8 mouse cellular contexts compared by ENCODE assay signal in genomic region chr7:127091114-127091896, GRCm38 (mm10). TPM values are rescaled to one million over a fixed set of nuclear protein-coding genes. Genes with fewer than 3 reads are reported as not detected.
A peak's percentile ranks its signal among the peaks of the same experiment; 100 is the strongest.
DNase-seq lines count a peak whose midpoint lies in the region; ATAC-seq and TF ChIP-seq lines count a peak whose summit lies in the region.

Gene AI467606 (plus strand): TSS chr7:127091359.

- intact Hi-C loops in left cerebral cortex, postnatal 25 days (cut with DNase I): no loop called here

- peak; percentile 90 for ATAC-seq in granulocyte monocyte progenitor cell, adult 5-6 weeks (replicated peaks; ENCODE audit: poor library complexity, severe bottlenecking)
- ATAC-seq in kidney, embryonic 15.5 days (replicated peaks; ENCODE audit: low FRiP score): peak; percentile 77
- peak; percentile 86 for ATAC-seq in stomach, embryonic 16.5 days (ENCODE audit: insufficient read depth, low FRiP score)

- peak within 1 kb of the TSS; percentile 31 for H3K4me2 ChIP-seq in kidney, embryonic 15.5 days
- peak within 1 kb of the TSS; percentile 40 for H3K4me2 ChIP-seq in stomach, embryonic 16.5 days (ENCODE audit: low read depth, low read length)

- no peak for TF ChIP-seq CTCF in MEL (IDR thresholded peaks at IDR 0.05 in 2 of 3, conservative IDR thresholded peaks at IDR 0.05 in 1 of 3; ENCODE audit: control insufficient read depth in 1 of 3, insufficient read depth in 1 of 3, low read depth in 2 of 3, low read length in 3 of 3, poor library complexity in 1 of 3, severe bottlenecking in 1 of 3)

- WGBS in kidney, embryonic 15.5 days: 67% methylated on average over 16 of the region's 16 CpGs
- WGBS in stomach, embryonic 16.5 days: 46% methylated on average over 16 of the region's 16 CpGs

- peak within 1 kb of the TSS; percentile 71 to 72 for H3K4me3 ChIP-seq in MEL (ENCODE audit: control insufficient read depth in 1 of 2, insufficient read depth in 1 of 2, low read depth in 2 of 2, low read length in 2 of 2)
- peak within 1 kb of the TSS; percentile 10 for H3K4me3 ChIP-seq in kidney, embryonic 15.5 days (replicated peaks)
- H3K4me3 ChIP-seq in stomach, embryonic 16.5 days (replicated peaks; ENCODE audit: low read length): peak within 1 kb of the TSS; percentile 32

- H3K36me3 ChIP-seq in MEL (ENCODE audit: control insufficient read depth in 1 of 2, insufficient read depth in 2 of 2, low read length in 2 of 2): peaks cover 0 to 26% of the 10 kb centered on the region in 2 experiments; a peak in 2 of 4 replicates
- H3K36me3 ChIP-seq in kidney, embryonic 15.5 days: no peaks in the 10 kb centered on the region
- no peaks in the 10 kb centered on the region for H3K36me3 ChIP-seq in stomach, embryonic 16.5 days (ENCODE audit: control insufficient read depth, insufficient read depth, low read length)

- H3K9ac ChIP-seq in MEL (ENCODE audit: control insufficient read depth, low read depth, low read length, poor library complexity, severe bottlenecking): peak within 1 kb of the TSS; percentile 94
- H3K9ac ChIP-seq in kidney, embryonic 15.5 days: no peak within 1 kb of the TSS
- peak within 1 kb of the TSS; percentile 56 for H3K9ac ChIP-seq in stomach, embryonic 16.5 days (ENCODE audit: low read length)

- TF ChIP-seq EP300 in MEL (IDR thresholded peaks at IDR 0.05; ENCODE audit: low read depth in 1 of 2, low read length in 2 of 2): no peak

- no peaks in the 10 kb centered on the region for H3K27me3 ChIP-seq in MEL (ENCODE audit: control insufficient read depth in 1 of 2, insufficient read depth in 2 of 2, low read length in 2 of 2)
- no peaks in the 10 kb centered on the region for H3K27me3 ChIP-seq in kidney, embryonic 15.5 days
- no peaks in the 10 kb centered on the region for H3K27me3 ChIP-seq in stomach, embryonic 16.5 days (ENCODE audit: control insufficient read depth, insufficient read depth, low read length)

- TF ChIP-seq POLR2A in MEL (IDR thresholded peaks at IDR 0.05; ENCODE audit: control insufficient read depth in 1 of 2, insufficient read depth in 1 of 2, low read depth in 1 of 2, low read length in 2 of 2, poor library complexity in 1 of 2): peak; percentile 29 to 84; a peak in 3 of 4 replicates

- peak within 1 kb of the TSS; percentile 100 for H3K27ac ChIP-seq in MEL (ENCODE audit: control insufficient read depth, low read depth, low read length)
- peak within 1 kb of the TSS; percentile 28; the same call in 1 of the 2 replicates for H3K27ac ChIP-seq in kidney, embryonic 15.5 days
- peak within 1 kb of the TSS; percentile 60 for H3K27ac ChIP-seq in stomach, embryonic 16.5 days (ENCODE audit: low read length)

- H3K9me3 ChIP-seq in MEL (replicated peaks; ENCODE audit: insufficient read depth, low read length): no peaks in the 10 kb centered on the region
- no peaks in the 10 kb centered on the region for H3K9me3 ChIP-seq in kidney, embryonic 15.5 days (replicated peaks)
- no peaks in the 10 kb centered on the region for H3K9me3 ChIP-seq in stomach, embryonic 16.5 days (replicated peaks; ENCODE audit: control insufficient read depth, low read length)

- H3K4me1 ChIP-seq in MEL (ENCODE audit: control insufficient read depth in 1 of 2, insufficient read depth in 2 of 2, low read length in 2 of 2): peaks cover 0 to 23% of the 10 kb centered on the region in 2 experiments; a peak in 2 of 4 replicates
- peaks cover 25% of the 10 kb centered on the region for H3K4me1 ChIP-seq in kidney, embryonic 15.5 days
- peaks cover 4% of the 10 kb centered on the region; the same call in 1 of the 2 replicates for H3K4me1 ChIP-seq in stomach, embryonic 16.5 days (ENCODE audit: control insufficient read depth, insufficient read depth, low read length)

- no peak for TF ChIP-seq RAD21 in MEL (IDR thresholded peaks at IDR 0.05; ENCODE audit: low read depth, low read length)

- DNase-seq in embryo, embryonic 11 days: peak; percentile 24
- DNase-seq in embryo, embryonic 10.5 days (ENCODE audit: low spot score): no peak
- peak; percentile 99 for DNase-seq in MEL (ENCODE audit: low read depth, low spot score)
- DNase-seq in lung, postnatal 25 days (ENCODE audit: low spot score): peak; percentile 92
- DNase-seq in left cerebral cortex, postnatal 25 days (ENCODE audit: low spot score in 2 of 2): no peak

- H3K79me2 ChIP-seq in MEL (ENCODE audit: control insufficient read depth, insufficient read depth, low read length, poor library complexity): peaks cover 45% of the 10 kb centered on the region

TF ChIP-seq in MEL, 35 proteins besides CTCF, POLR2A, EP300 and RAD21:
- TF ChIP-seq MYC (IDR thresholded peaks at IDR 0.05; ENCODE audit: low read depth, low read length): no peak
- no peak for TF ChIP-seq MXI1 (IDR thresholded peaks at IDR 0.05; ENCODE audit: low read depth, low read length)
- TF ChIP-seq GATA1 (IDR thresholded peaks at IDR 0.05; ENCODE audit: low read depth, low read length): peak; percentile 35; the same call in 1 of the 2 replicates
- TF ChIP-seq RCOR1 (IDR thresholded peaks at IDR 0.05; ENCODE audit: low read depth, low read length): no peak
- TF ChIP-seq CHD2 (IDR thresholded peaks at IDR 0.05; ENCODE audit: low read length): no peak
- peak; percentile 92 for TF ChIP-seq TBP (IDR thresholded peaks at IDR 0.05; ENCODE audit: low read depth, low read length)
- TF ChIP-seq POLR2AphosphoS5 (IDR thresholded peaks at IDR 0.05; ENCODE audit: borderline replicate concordance, low read depth, low read length): peak; percentile 35; the same call in 1 of the 2 replicates
- no peak for TF ChIP-seq BHLHE40 (IDR thresholded peaks at IDR 0.05; ENCODE audit: borderline replicate concordance, low read depth, low read length)
- no peak for TF ChIP-seq ZNF384 (IDR thresholded peaks at IDR 0.05; ENCODE audit: low read depth, low read length)
- peak; percentile 84 for TF ChIP-seq TAL1 (IDR thresholded peaks at IDR 0.05; ENCODE audit: low read length)
- TF ChIP-seq TCF12 (IDR thresholded peaks at IDR 0.05; ENCODE audit: low read depth, low read length): no peak

RNA-seq across cellular contexts. Expression of gene AI467606, which starts in this region (rescaled TPM):
- 51.1 and 54.9 TPM in 2 replicates for total RNA-seq in MEL (2012; rRNA removed)
- 100 to 1,000 TPM in 1 of 2 experiments, 10 to 100 TPM in 1; 79.4 to 101 TPM for polyA plus RNA-seq in MEL (2012; ENCODE audit: insufficient read depth in 1 of 2, insufficient read length in 2 of 2, low read depth in 1 of 2, low replicate concordance in 2 of 2, missing spikeins in 1 of 2)
- 19.3 and 22.1 TPM in 2 replicates for total RNA-seq in granulocyte monocyte progenitor cell, adult 5-6 weeks (2014; fragmentation: Nextera tagmentation)
- 23.5 and 25.9 TPM in 2 replicates for total RNA-seq in granulocyte monocyte progenitor cell, adult 5-6 weeks (2017)
- 3.3 and 3.8 TPM in 2 replicates for polyA plus RNA-seq in kidney, embryonic 15.5 days (2015; fragmentation: Nextera tagmentation; extraction: Ambion mirVana)
- polyA plus RNA-seq in stomach, embryonic 16.5 days (2015; fragmentation: Nextera tagmentation; extraction: Ambion mirVana): 6.6 and 7.5 TPM in 2 replicates
- total RNA-seq in left cerebral cortex, postnatal 25 days (2021): 1 to 10 TPM; 1.2 to 1.4 TPM

Comparison
In these comparisons a context has a peak if more than half of its experiments do, and no peak if none do; other contexts are left out.
1. RNA of gene AI467606 (total RNA-seq): 51.1 to 54.9 TPM in MEL and 19.3 to 25.9 TPM in granulocyte monocyte progenitor cell, adult 5-6 weeks; 1.2 to 1.4 TPM in left cerebral cortex, postnatal 25 days; every median in the first group is over 4 times any median in the second.
2. DNase-seq: peak in embryo, embryonic 11 days (single experiment), MEL (single experiment) and lung, postnatal 25 days (single experiment); none in embryo, embryonic 10.5 days (single experiment) and left cerebral cortex, postnatal 25 days (0 of 2).
3. H3K27ac ChIP-seq: peak in every context shown above with its lines; median percentile 100 in MEL; 60 in stomach, embryonic 16.5 days; 28 in kidney, embryonic 15.5 days.
4. H3K4me3 ChIP-seq: peak in every context shown above with its lines; median percentile 72 in MEL; 32 in stomach, embryonic 16.5 days; 10 in kidney, embryonic 15.5 days.
5. Peak in every context shown above with its lines, with median percentiles within 50 percentile points of each other: ATAC-seq.